Mouse (Mus musculus) ES-CJ7 (cell line): ENCODE measurements around the gene Cpne6.

ENCODE experiments used
- DNase-seq: peaks from one replicate; pipeline ENCODE4 v3.0.0; 2011; ENCODE audit warnings: low read depth, low spot score

Gene Cpne6

DNA sequence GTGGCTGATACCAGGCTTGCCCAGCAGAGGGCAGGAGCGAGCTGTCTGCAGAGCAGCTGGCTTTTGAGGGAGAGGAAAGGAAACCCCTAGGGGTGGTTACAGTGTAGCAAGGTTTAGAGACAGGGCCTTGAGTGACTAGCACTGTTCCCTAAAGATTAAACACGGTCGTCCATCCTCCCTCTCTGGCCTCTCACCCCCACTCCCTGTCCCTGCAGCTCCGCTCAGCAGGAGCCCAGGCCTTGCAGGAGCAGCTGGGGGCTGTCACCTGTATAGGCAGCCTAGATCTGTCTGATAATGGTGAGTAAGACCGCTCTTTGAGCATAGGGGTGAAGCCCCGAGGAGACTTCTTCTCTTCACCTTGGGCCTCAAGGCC is 12.8 kb upstream of the Cpne6 start:
- DNase-seq = peak; percentile 92

DNA sequence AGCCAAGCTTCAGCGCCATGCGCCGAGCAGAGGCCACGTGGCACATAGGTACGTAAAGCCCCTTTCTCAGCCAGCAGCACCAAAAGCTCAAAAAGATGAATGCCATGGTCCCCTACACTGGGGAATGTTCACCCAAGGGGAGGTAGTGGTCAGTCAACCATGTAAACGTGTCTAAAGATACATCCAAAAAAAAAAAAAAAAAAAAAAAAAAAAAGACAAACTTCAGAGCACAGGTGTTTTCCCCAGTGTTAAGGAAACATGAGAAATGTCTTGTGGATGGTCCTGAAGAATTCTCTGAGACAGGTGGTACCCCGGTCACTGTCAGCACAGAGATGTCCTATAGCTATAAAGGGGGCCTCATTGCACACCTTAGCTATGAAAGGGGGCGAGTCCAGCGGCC is 4.6 kb upstream of the Cpne6 start:
- no peak for DNase-seq

- DNase-seq = no peak
These were observed 2.4 kb upstream of the Cpne6 start for GRCm38 (mm10) chr14:55507801-55508200.

GRCm38 (mm10) chr14:55509540-55509939 is 705 bp upstream of the Cpne6 start:
- no peak for DNase-seq

GRCm38 (mm10) chr14:55511037-55511436 is 792 bp downstream of the Cpne6 start:
- no peak for DNase-seq

DNA sequence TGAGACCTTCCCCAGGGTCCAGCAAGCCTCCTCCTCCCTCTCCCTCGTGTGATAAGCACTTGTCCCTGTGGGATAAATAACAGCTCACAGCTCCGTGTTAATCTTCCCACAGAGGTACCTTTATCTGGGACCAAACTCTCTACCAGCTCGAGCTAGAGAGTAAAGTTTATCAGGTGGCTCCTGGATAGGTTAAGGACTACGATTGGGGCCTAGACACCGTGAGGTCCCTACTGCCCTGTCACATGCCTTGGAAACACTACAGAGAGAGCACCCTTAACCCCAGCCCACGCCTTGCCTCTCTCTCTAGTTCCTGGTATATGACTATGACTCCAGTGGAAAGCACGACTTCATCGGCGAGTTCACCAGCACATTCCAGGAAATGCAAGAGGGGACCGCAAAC is 3.7 kb downstream of the Cpne6 start:
- no peak for DNase-seq

- no peak for DNase-seq
These were observed 5.6 kb downstream of the Cpne6 start for GRCm38 (mm10) chr14:55515846-55516245.

DNA sequence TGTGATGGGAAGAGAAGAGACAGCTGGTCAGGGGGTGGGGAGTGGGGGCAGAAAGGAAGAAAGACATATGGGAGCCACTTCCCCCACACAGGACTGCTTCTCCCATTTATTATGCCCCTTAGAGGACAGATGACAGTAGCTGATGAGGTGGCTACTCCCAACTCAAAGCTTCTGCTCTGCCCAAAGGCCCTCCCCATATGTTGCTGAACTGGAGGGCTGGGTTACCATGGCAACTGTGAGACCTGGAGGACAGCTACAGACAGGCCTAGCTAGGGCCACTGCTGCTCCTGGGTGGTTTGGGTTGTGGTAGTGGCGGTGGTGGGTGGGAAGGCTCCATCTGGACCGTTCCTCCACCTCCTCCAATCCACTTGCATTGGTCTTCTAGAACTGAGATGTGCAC is 8.7 kb downstream of the Cpne6 start:
- no peak for DNase-seq

DNA sequence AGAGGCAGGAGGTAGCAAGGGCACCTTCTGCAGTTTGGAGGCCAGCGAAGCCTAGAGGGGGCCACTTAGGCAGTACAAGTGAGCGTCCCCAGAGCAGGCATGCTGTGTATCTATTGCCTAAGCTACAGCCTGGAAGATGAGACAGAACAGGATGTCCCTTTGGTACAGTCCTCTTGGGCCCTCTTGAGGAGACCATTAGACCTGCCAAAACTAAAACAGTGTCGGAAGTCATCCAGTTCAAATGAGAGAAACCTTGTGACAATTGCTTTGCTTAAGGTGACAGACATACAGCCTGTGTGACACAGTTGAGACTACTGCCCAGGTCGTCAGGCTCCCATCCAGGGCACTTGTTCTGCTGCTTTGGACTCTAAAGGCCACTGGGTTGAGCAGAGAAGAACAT is 9.4 kb downstream of the Cpne6 start:
- no peak for DNase-seq

DNA sequence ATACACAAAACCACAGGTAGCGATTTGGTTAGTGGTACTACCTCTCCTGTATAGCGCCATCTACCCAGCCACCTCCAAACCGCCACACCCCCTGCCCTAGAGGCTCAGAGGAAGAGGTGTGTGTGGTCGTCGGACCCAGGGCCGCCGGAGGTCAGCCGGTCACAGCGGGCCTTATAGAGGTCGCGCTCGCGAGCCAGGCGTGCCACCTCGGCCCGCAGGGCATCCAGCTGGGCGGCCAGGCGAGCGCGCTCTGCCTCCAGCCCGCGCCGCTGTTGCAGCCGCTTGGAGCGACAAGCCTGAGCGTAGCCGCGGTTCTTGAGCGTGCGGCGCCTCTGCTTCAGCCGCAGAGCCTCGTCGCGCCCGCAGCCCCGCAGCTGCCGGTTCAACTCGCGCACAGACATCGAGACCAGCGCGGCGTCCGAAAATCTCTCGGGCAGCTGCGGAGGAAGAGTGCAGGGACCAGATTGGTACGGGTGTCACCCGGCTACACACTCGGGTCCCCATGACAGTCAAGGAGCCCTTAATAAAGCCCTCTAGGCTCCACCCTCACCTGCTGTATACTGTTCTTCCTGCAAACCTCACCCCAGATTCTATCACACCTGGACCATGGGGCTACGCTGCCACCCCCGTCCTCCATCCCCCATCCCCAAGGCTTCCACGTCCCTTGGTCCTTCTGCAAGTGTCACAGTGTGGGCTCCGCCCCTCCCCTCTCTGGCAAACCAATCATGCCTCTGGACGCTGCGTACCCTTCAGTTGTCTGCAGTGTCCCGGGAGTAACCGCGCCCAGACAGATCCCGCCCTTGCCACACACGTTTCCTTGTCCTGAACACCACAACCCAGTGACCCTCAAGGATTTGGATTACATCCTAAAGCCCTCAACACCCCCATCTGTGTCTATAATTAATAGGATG is 10.5 kb downstream of the Cpne6 start:
- peak; percentile 53 for DNase-seq

DNA sequence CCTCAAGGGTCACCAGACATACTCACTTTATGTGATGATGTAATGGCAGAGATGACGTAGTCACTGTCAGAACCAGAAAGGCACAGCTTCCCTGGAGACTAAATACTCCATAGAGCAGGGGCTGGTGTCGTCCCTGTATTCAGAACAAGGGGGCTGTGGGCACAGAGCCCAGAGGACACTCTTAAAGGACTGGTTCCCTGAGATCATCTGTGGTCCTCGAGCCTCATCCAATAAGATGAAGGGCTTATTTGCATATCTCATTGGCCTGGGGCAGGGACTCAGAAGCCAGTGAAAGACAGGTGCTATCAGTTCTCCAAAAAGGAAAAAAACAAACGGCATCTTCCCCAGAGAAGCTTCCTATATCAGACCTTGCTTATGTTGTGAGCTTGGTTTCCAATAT is 13.8 kb downstream of the Cpne6 start:
- no peak for DNase-seq

DNA sequence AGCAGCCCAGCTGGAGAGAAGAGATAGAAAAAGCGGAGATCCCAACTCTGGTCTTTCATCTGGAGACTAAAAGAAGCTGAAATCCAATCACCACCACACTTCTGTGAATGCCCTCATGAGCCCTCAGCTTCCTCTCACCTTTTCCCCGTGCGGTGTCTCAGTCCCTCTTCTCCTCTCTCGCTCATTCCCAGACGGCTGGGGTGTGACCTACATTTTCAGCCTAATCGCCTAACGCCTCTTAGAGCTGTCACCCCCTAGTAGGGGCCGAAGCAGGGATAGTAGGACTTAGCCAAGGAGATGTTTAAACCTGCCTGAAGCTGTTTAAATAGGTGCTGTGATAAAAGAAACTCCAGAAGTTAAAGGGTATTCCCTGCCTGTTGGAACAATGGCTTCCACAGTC is 14.5 kb downstream of the Cpne6 start, which contains the start of gene Nrl:
Gene Nrl (minus strand): TSS at position 197 of the 400 bp plus-strand sequence.
- DNase-seq = no peak

DNA sequence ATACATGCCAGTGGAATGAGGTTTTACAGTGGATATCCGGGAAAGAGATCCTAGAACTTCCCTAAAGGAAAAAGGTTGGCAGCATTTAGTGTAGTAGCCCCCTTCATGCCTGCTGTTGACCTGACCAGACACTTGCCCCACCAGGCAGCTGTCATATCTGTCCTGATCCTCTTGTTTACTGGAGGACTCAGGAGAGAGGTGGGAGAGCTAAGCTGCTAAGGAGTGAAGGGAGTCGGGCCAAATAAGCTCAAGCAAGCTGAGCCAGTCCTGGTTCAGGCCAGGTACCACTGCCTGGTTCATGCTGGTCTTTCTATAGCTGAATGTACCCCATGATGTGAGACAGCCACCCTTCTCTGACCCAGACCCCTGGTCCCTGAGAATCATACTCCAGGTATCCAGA is 16.4 kb downstream of the Cpne6 start:
- DNase-seq = no peak

- DNase-seq = peak; percentile 81
These were observed 17.7 kb downstream of the Cpne6 start for GRCm38 (mm10) chr14:55527940-55528339.

GRCm38 (mm10) chr14:55536116-55536745 is 26.0 kb downstream of the Cpne6 start:
- peak; percentile 71 for DNase-seq

DNA sequence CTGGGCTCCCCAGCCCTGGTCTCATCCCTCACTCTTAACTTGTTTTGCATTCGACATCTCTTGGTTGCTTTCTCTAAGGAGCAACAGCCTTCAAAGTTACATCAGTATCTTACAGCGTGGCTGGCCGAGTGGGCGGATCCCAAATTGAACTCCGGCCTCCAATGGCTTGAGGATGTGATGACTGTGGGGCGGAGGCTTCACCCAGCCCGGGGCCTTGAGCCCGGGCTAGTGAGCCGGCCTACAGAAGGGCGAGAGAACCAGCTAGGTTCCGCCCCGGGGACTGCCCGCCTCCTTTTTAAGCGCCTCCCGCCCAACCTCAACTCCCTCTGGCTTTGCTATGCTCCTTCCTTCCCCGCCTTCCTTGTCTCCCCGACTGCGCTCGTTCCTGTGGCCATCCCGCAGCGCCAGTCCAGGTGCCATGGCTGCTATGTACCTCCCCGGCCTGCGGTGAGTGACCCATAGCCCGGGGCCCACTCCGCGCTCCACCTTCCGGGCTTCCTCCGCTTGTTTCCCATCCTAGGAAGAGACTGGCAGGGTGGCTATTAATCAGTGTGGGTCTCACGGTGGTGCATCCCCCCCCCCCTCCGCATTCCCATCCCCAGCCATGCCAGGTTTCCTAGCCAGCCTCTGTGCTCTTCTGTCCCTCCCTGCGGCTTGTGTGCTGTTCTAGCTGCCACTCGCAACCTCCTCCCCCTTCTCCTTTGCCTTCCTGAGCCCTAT is 30.0 kb downstream of the Cpne6 start, which contains the start of gene Pck2:
Gene Pck2 (plus strand): TSS at position 200 of the 720 bp plus-strand sequence.
- peak; percentile 94 for DNase-seq

DNA sequence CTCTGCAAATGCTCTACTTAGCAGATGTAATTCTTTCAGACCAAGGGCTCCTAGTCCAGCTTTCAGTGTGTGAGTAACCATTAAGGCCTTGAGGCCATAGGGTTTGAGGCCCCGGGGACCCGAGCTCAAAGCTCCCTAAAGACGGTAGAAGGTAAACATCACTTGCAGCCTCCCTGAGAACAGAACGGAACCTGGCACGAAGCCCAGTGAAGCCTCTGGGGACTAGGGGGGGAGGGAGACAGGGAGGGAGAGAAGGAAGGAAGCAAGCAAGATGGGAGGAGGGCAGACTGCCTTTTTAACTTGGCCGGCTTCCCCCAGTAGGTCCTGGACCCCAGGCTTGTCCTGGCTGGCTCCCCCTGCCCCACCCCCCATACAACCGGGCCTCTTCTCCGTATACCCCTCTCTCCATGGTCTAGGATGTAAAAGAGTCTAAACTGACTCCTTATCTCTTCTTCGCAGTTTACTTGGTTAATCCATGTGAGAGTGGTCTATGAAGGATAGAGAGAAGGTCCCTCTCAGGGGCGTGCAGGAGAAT is 30.6 kb downstream of the Cpne6 start:
- no peak for DNase-seq

DNA sequence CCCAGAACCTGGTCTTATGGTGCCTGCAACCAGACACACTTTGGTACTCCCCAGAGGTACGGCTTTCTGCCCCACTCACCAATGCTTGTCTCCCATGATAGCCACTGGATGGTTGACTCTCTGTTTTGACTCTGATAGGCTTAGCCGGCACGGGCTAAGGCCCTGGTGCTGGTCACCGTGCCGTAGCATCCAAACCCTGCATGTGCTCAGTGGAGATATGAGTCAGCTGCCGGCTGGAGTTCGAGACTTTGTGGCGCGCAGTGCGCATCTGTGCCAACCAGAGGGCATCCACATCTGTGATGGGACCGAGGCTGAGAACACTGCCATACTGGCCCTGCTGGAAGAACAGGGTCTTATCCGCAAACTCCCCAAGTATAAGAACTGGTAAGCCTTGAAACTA is 32.0 kb downstream of the Cpne6 start:
- DNase-seq = no peak

DNA sequence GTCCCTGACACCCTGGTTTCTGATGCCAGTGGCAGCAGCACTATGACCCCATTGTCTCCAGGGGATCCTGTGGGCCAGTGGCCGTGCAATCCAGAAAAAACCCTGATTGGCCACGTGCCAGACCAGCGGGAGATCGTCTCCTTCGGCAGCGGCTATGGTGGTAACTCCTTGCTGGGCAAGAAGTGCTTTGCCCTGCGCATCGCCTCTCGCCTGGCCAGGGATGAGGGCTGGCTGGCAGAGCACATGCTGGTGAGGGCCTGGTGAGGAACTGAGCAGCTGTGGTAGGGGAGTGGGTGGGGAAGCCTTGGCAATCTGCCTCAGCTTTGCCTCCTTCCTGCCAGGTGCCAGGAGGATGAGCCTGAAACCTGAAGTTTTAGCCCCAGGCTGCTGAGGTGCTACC is 34.1 kb downstream of the Cpne6 start:
- DNase-seq = no peak

DNA sequence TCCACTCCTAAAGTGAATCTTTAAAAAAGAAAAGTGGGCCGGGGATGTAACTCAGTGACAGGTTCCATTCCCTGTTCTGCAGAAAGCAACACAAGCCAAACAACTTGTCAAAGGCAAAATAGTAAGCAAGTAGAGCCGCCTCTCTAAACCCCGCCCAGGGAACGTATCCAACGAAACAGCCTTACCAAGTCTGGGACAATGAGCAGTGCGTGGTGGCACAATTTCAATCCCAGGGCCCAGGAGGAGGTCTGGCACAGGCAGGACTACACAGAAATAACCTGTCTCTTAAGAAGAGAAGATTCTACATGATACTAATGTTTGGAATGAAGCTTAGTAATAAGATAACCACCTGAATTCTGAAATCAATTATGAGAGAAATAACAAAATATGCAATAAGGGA is 39.9 kb downstream of the Cpne6 start:
- DNase-seq = no peak

DNA sequence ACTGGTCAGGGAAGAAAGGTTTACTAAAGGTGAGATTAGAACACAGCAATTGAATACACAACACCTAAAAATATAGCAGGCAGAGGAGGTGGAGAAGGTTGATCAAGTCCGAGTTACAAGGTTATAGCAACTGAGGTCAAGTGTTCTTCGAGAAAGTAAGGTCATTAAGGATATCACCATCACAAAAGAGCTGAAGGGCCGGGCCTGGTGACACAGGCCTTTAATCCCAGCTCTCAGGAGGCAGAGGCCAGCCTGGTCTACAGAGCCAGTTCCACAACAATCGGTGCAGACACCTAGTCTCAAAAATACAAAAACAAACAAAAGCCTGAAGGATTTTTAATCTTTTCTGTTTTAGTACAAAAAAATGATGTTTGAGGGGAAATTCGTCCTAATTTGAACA is 41.1 kb downstream of the Cpne6 start:
- DNase-seq = peak; percentile 86

GRCm38 (mm10) chr14:55551794-55552193 is 41.5 kb downstream of the Cpne6 start:
- DNase-seq = peak; percentile 44
